Mouse (Mus musculus) brown adipose tissue, adult 24 weeks (tissue): ENCODE results near the gene Gm11114. TPM values are rescaled to one million over a fixed set of nuclear protein-coding genes. Genes with fewer than 3 reads are reported as not detected.
A peak's percentile ranks its signal among the peaks of the same experiment; 100 is the strongest.

ENCODE experiments used
- H3K27ac ChIP-seq: fragments of 200-500 bp; replicated peaks from 2 replicates; pipeline ENCODE4 v1.5.1; 2012; ENCODE audit warnings: low read depth, mild to moderate bottlenecking, low read length
- H3K4me1 ChIP-seq: fragments of 200-500 bp; 2 replicates; pipeline ENCODE4 v1.6.1; 2012; ENCODE audit warnings: low read length, mixed read lengths; ENCODE audit not compliant: control insufficient read depth, insufficient read depth, insufficient read length
- H3K4me3 ChIP-seq: fragments of 200-500 bp; 2 replicates; pipeline ENCODE4 v1.5.1; 2012; ENCODE audit warnings: low read depth, mild to moderate bottlenecking, low read length, moderate library complexity; ENCODE audit not compliant: insufficient read depth
- polyA plus RNA-seq: library from polyadenylated mRNA; stranded (reverse); fragments of >200 nt; gene quantifications from 2 replicates; pipeline ENCODE4 v1.2.4, GENCODE M21; 2012; ENCODE audit not compliant: missing spikeins, insufficient read depth, insufficient read length

Gm11114 gene
- polyA plus RNA-seq, result not detected in 2 replicates

GRCm38 (mm10) chr9:85312473-85312872 is at the start of gene Gm11114:
TSS of gene Gm11114 (plus strand) at chr9:85312773.
- no peak within 1 kb of the TSS for H3K27ac ChIP-seq
- H3K4me3 ChIP-seq, result no peak within 1 kb of the TSS
- no peaks in the 10 kb centered on the region for H3K4me1 ChIP-seq

DNA sequence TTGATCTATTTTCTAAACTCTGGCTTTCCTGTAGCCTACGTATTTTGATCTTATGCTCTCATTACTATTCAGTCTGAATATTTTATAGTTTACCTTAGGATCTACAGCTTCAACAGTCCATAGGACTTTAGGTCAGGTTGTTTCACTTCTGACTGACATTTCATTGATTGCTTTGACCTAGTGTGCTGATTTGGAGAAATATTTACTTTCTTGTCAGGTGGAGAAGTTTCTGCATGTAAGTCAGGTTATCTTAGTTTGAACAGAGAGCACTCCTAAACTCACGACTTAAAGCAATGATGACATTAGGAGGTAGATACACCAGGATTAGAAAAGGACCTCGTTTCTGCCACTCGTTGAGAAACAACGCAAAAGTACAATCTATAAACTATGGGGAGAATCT is 45.7 kb upstream of the Gm11114 start:
- H3K4me1 ChIP-seq, result no peaks in the 10 kb centered on the region
- no peak overlapping the region for H3K4me3 ChIP-seq
- H3K27ac ChIP-seq, result no peak overlapping the region

GRCm38 (mm10) chr9:85274114-85274513 is 38.5 kb upstream of the Gm11114 start:
- Histone ChIP-seq H3K4me1 (no peaks in the 10 kb centered on the region), H3K27ac (no peak overlapping the region), H3K4me3 (no peak overlapping the region)

GRCm38 (mm10) chr9:85302849-85303248 is 9.7 kb upstream of the Gm11114 start:
- no peak overlapping the region for H3K4me3 ChIP-seq
- H3K4me1 ChIP-seq, result no peaks in the 10 kb centered on the region
- H3K27ac ChIP-seq, result no peak overlapping the region

DNA sequence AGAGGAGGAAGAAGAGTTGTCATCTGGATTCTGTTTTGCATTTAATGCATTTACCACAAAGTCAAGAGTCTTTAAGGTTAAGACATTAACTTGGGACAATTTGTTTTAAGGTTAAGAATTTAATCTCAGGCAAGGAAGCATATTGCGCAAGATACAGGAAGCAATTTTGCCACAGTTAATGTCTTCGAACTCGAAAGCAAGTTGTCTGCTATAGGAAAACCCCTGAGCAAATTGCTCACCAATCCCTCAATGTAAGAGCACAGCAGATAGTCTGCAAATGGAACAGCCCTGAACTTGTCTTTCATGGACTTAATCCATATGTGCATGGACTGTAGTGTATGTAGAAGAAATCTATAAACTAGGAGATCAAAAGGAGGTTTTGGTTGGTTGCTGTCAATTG is 9.2 kb upstream of the Gm11114 start:
- H3K27ac ChIP-seq, result no peak overlapping the region
- H3K4me1 ChIP-seq, result no peaks in the 10 kb centered on the region
- H3K4me3 ChIP-seq, result no peak overlapping the region

- Histone ChIP-seq H3K4me1 (0 out of 2 replicates have a peak, but pooled peaks cover under 1% of the 10 kb centered on the region), H3K27ac (no peak overlapping the region), H3K4me3 (no peak overlapping the region)
Observed at GRCm38 (mm10) chr9:85316122-85316521, 3.5 kb downstream of the Gm11114 start.

DNA sequence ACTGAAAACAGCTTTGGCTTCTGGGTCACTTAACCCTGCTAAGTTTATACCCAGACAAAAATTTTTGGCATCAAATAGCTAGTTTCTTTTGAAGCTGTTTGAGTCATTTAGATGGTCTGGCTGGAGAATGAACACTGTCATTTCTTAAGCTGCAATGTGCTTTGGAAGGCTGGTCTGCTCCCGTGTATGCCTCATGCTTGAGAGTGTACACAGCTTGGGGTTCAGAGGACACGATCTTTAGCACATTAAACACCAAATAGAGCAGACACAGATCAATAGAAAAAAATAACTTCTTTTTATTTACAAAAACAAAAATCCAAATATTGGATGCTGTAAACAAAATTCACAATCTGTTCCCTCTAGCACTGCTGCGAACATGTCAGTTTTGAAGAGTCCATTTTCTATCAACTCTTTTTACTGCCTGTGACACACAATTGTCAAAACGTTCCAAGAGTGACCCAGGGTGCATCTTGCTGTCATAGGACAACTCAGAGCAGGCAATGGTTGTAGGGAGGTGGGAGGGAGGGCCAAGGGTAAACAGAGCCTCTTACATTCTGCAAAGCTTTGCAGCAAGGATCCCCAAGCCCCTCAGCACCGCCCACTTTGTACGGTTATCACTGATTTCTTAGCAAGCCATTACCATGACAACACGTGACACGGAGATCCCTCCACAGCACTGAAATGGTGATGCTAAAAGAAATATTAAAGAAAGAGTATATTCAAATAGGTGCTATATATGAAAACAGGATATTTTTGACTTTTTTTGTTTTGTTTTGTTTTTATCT is 7.8 kb downstream of the Gm11114 start:
- H3K4me3 ChIP-seq, result no peak overlapping the region
- H3K27ac ChIP-seq, result no peak overlapping the region
- 0 out of 2 replicates have a peak, but pooled peaks cover 2% of the 10 kb centered on the region for H3K4me1 ChIP-seq

DNA sequence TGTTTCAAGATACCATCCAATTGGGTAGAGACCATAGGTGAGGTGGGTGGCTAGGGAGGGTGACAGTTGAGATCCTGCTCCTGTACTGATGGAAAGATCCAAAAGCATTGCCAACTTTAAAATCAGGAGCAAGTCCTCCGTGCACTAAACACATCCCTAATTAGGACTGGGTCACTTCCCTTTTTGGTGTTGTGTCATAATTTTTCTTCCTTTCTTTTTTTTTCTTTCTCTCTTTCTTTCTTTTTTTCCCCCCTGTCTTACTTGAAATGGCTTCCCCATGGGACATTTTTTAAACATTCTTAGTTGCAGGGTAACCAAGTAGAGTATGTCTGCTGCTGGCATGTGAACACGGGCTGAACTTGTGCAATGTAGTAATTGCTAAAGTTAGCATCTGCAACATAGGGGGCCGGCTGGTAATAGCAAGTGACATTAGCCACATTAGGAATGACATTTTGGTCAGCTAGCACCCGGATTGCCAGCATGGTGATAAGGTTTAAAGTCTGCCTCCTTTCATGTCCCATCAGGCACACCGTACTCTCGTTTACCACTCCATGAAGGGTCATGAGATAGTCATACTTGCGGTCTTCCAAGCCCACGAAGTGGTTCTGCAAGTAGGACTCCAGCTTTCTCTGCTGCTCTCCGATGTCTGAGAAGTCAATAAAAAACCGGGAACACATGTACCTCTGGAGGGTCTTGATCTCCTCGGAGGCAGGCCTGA is 11.7 kb downstream of the Gm11114 start:
- H3K27ac ChIP-seq, result peak overlapping the region; percentile 32

DNA sequence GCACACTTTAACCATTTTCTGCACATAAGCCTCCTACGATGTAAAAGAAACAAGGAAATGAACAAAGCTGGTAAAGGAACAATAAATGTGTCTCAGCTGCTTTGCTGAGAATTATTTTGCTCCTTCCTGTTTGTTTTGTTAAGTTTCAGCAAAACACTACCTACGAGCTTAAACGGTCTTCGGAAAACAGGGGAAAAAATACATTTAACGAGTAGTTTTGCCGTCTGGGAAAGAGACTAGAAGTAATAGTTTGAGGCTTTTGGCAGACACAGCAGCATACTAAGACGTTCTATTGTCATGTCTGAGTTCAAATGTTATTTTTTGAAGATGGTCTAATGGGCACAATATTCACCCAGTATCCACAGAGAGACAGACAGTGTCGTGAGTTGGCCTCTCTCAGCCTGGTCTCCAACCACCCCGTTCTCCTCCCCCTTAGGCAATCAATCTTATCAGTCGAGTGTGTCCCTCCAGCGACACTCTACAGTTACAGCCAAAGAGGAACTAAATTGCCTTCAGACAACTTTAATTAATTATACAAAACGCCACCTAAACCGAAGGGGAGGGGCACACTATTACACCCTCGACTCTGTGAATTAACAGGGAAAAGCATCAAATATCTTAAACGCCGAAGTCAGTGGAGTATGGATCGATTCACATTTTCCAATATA is 12.8 kb downstream of the Gm11114 start:
- Histone ChIP-seq H3K4me1 (0 out of 2 replicates have a peak, but pooled peaks cover 2% of the 10 kb centered on the region), H3K27ac (peak overlapping the region; percentile 39; the same call in 1 of the 2 replicates), H3K4me3 (peak overlapping the region; percentile 72)

More for the DNA sequence above, 11.7 kb downstream of the Gm11114 start:
- Histone ChIP-seq H3K4me3 (peak overlapping the region; percentile 72), H3K4me1 (0 out of 2 replicates have a peak, but pooled peaks cover 2% of the 10 kb centered on the region)

DNA sequence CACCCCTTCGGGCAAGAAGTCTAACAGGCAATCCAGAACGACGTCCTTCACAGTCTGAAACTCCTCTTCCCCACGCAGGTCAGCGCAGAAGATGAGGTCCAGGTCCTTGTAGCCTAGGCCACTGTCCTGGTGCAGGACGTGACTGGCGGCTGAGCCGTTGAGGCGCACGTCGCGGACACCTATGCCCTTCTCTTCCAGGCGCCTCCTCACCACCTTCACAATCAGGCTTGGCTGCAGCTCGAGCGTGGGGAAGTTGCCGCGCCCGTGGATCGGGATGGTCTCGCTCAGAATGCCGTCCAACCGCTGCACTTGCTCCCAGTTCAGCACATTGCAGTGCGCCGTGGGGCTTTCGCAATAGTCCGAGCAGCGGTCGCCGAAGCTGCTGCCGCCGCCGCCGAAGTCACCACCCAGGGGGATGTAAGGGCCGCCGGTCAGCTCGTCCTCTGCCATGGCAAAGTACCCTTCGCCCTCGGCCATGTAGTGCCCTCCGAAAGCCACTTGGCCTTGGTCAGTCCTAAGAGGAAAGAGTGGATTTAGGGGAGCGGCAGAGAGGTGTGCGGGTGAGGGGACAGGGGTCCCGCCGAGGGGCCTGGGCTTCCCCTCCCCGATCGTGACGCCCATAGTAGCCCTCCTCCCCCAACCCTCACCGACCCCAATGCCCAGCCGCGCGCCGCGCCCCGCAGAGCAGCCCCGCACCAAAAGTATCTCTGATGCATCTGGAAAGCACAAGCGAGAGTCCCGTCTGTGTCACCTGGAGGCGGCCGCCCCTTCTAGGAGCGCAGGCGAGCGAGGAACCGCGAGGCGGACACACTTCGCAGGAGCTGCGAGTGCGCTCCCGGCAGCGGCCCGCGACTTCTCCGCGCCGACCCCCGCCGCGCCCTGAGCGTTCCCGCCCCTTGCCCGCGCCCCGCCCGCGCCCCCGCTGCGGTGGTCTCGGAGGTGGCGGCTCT is 14.0 kb downstream of the Gm11114 start:
- H3K4me1 ChIP-seq, result no peaks in the 10 kb centered on the region
- H3K4me3 ChIP-seq, result peak overlapping the region; percentile 72
- H3K27ac ChIP-seq, result peak overlapping the region; percentile 85

- Histone ChIP-seq H3K4me1 (no peaks in the 10 kb centered on the region), H3K27ac (peak within 1 kb of the TSS; percentile 93), H3K4me3 (peak within 1 kb of the TSS; percentile 72)
Observed at GRCm38 (mm10) chr9:85327242-85328211, 15.0 kb downstream of the Gm11114 start, which contains the start of gene Tent5a. TSS of gene Tent5a (minus strand) at chr9:85327348.

GRCm38 (mm10) chr9:85328259-85328658 is 15.7 kb downstream of the Gm11114 start:
- Histone ChIP-seq H3K4me1 (no peaks in the 10 kb centered on the region), H3K4me3 (peak overlapping the region; percentile 72), H3K27ac (peak overlapping the region; percentile 72)

DNA sequence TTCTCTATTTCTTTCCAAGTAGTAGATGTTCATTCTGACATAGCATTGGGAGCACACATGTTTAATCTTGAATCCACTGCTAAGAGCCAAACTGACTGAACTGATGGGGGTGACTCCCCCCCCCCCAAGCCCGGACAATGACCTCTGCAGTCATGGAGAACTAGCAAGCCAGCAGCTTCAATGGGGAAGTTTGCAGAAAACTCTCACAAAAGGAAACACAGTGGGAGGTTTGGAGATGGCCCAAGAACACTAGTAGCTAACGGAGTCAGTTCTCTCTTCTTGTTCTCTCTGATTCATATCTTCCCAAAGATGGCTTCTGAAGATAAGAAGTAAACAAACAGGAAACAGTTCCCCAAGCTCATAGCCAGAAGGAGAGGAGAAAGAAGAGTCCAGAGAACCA is 18.9 kb downstream of the Gm11114 start:
- Histone ChIP-seq H3K4me1 (no peaks in the 10 kb centered on the region), H3K4me3 (no peak overlapping the region), H3K27ac (0 out of 2 replicates have a peak overlapping the region, but pooled peaks have one; percentile 21)
